Mouse (Mus musculus): ENCODE results near the gene Mcrip2.

DNA sequence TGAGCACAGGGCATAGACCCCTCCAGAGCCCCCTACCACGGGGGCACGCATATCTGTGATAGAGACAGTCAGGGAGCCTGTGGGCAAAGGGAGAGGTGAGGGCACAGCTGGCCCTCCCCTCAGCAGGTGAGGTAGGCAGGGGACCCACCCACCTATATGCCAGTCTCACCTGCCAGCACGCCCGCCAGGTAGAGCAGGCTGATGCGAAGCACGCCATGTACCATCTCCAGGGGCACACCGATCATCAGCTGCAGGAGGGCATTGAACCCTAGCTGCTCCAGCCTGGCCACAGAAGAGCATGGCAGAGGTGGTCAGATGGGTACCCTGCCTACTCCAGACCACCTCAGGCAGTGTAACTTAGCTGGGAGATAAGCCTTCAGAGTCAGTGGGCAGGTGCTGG, 33.3 kb downstream of the Mcrip2 start:
- no peak for TF ChIP-seq POLR2A (IDR thresholded peaks at IDR 0.05; ENCODE audit: control insufficient read depth, extremely low read depth, insufficient read depth, low read length, poor library complexity)
- no peak for TF ChIP-seq CTCF (IDR thresholded peaks at IDR 0.05; ENCODE audit: borderline replicate concordance, control insufficient read depth, extremely low read depth, insufficient read depth, low read length, poor library complexity)
